Mouse (Mus musculus): Measurements from ENCODE around the gene Gm4871. TPM values are rescaled to one million over a fixed set of nuclear protein-coding genes. Genes with fewer than 3 reads are reported as not detected.
A peak's percentile ranks its signal among the peaks of the same experiment; 100 is the strongest.

Gene Gm4871
- total RNA-seq, 2 experiments from 2014 or later: not detected

- peak; percentile 98 for ATAC-seq (replicated peaks; ENCODE audit: poor library complexity)
Observed at GRCm38 (mm10) chr5:144998491-144998890, 34.1 kb downstream of the Gm4871 start.

DNA sequence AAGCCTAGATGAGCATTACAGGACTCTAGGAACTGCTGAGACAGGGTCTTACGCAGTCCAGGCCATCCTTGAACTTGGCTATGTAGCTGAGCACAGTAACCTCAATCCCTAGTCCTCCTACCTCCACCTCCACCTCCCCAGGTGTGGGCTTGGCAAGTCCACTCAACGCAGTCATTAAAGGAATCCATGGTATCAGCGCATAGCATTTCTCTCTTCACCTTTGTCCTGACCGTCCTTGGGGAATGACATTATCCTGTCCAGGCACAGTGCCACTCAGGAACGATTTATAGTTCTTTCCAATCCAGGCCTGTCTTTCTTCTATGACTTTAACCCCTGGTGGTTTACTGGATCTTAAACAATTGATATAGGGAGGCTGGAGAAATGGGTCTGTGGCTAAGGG, 42.1 kb downstream of the Gm4871 start:
- no peak for ATAC-seq (replicated peaks; ENCODE audit: poor library complexity)

DNA sequence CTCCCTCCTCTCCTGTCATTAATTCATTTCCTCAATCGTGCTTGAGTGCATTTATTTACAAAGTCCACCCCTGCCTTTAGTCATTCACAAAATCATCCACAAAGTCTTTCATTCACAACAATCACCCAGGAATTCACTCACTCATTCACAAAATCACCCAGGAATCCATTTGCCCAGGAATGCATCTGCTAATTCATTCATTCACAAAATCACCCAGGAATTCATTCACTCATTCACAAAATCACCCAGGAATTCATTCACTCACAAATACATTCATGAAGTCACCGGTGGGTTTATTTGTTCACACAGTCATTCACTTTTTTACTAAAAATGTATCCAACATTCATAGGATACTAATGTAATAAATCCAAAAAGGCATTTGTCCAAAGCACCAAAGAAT, 42.5 kb downstream of the Gm4871 start:
- no peak for ATAC-seq (replicated peaks; ENCODE audit: poor library complexity)

- ATAC-seq (replicated peaks; ENCODE audit: poor library complexity): no peak
Observed at GRCm38 (mm10) chr5:144989061-144989405, 43.5 kb downstream of the Gm4871 start.

- ATAC-seq (replicated peaks; ENCODE audit: poor library complexity): peak; percentile 74
Observed at GRCm38 (mm10) chr5:144988340-144989060, 44.1 kb downstream of the Gm4871 start.

GRCm38 (mm10) chr5:144987561-144987960, 45.0 kb downstream of the Gm4871 start:
- ATAC-seq (replicated peaks; ENCODE audit: poor library complexity): no peak

- ATAC-seq (replicated peaks; ENCODE audit: poor library complexity): no peak
Observed at GRCm38 (mm10) chr5:144984839-144985238, 47.7 kb downstream of the Gm4871 start.

DNA sequence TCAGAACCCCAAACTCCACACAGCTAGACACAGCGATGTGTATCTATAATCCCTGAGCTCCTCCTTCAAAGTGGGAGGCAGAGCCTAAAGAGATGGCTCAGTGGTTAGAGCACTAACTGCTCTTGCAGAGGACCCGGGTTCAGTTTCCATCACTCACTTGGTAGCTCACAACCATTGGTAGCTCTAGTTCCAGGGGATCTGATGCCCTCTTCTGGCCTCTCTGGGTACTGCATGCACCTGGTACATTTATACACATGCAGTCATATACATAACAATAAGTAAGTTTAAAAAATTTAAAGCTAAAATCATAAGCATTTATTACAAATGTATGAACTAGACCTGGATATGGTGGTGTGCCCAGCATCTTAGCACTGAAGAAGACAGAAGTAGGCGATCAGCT, 49.3 kb downstream of the Gm4871 start:
- no peak for ATAC-seq (replicated peaks; ENCODE audit: poor library complexity)

Other genes starting within 250 kb of the Gm4871 start
- 2.7 and 3.5 TPM in 2 replicates for gene Smurf1, start 66.9 kb downstream of the Gm4871 start, total RNA-seq (2015)
- 2.8 and 4.1 TPM in 2 replicates for gene Smurf1, start 66.9 kb downstream of the Gm4871 start, total RNA-seq (2017)
- gene 1700018F24Rik, start 10.2 kb upstream of the Gm4871 start, total RNA-seq (2015): not detected in 2 replicates
- gene 1700018F24Rik, start 10.2 kb upstream of the Gm4871 start, total RNA-seq (2017): not detected in 2 replicates
- 72.3 and 79.9 TPM in 2 replicates for gene Arpc1a, start 51.1 kb upstream of the Gm4871 start, total RNA-seq (2015)
- 47.7 and 51.2 TPM in 2 replicates for gene Arpc1a, start 51.1 kb upstream of the Gm4871 start, total RNA-seq (2017)
- not detected in 2 replicates for gene Kpna7, start 51.3 kb upstream of the Gm4871 start, total RNA-seq (2015)
- gene Kpna7, start 51.3 kb upstream of the Gm4871 start, total RNA-seq (2017): not detected in 2 replicates
- 252 and 253 TPM in 2 replicates for gene Arpc1b, start 81.5 kb upstream of the Gm4871 start, total RNA-seq (2015)
- 169 and 205 TPM in 2 replicates for gene Arpc1b, start 81.5 kb upstream of the Gm4871 start, total RNA-seq (2017)
- 61.3 and 66.9 TPM in 2 replicates for gene Pdap1, start 107.5 kb upstream of the Gm4871 start, total RNA-seq (2015)
- 152 and 264 TPM in 2 replicates for gene Pdap1, start 107.5 kb upstream of the Gm4871 start, total RNA-seq (2017)
- 164 and 217 TPM in 2 replicates for gene Bud31, start 107.6 kb upstream of the Gm4871 start, total RNA-seq (2015)
- gene Bud31, start 107.6 kb upstream of the Gm4871 start, total RNA-seq (2017): 218 and 231 TPM in 2 replicates
- gene Ptcd1, start 134.4 kb upstream of the Gm4871 start, total RNA-seq (2015): 7.3 and 7.7 TPM in 2 replicates
- gene Ptcd1, start 134.4 kb upstream of the Gm4871 start, total RNA-seq (2017): 12.0 and 14.3 TPM in 2 replicates
- 20.6 and 22.3 TPM in 2 replicates for gene Cpsf4, start 134.5 kb upstream of the Gm4871 start, total RNA-seq (2015)
- gene Cpsf4, start 134.5 kb upstream of the Gm4871 start, total RNA-seq (2017): 37.8 and 43.8 TPM in 2 replicates
- gene Atp5j2, start 159.3 kb upstream of the Gm4871 start, total RNA-seq (2015): 353 and 371 TPM in 2 replicates
- gene Atp5j2, start 159.3 kb upstream of the Gm4871 start, total RNA-seq (2017): 101 and 130 TPM in 2 replicates
- gene Zkscan14, start 169.1 kb upstream of the Gm4871 start, total RNA-seq (2015): 9.2 and 9.9 TPM in 2 replicates
- gene Zkscan14, start 169.1 kb upstream of the Gm4871 start, total RNA-seq (2017): 27.6 and 30.1 TPM in 2 replicates
- gene Zkscan5, start 171.8 kb upstream of the Gm4871 start, total RNA-seq (2015): 4.6 and 5.2 TPM in 2 replicates
- 5.7 and 7.6 TPM in 2 replicates for gene Zkscan5, start 171.8 kb upstream of the Gm4871 start, total RNA-seq (2017)
- gene Zfp655, start 199.0 kb upstream of the Gm4871 start, total RNA-seq (2015): 39.7 and 45.3 TPM in 2 replicates
- gene Zfp655, start 199.0 kb upstream of the Gm4871 start, total RNA-seq (2017): 28.8 and 34.3 TPM in 2 replicates
- 7.4 and 7.5 TPM in 2 replicates for gene Zscan25, start 247.7 kb upstream of the Gm4871 start, total RNA-seq (2015)
- gene Zscan25, start 247.7 kb upstream of the Gm4871 start, total RNA-seq (2017): 5.2 and 9.3 TPM in 2 replicates